Mouse (Mus musculus) 416B (cell line): ENCODE results near the gene Cntn2.
"Not testable (repeated sequence)": the region's sequence is repeated elsewhere in the genome, so short reads cannot be mapped to it uniquely, and the experiment has no call there.

Experiments
- DNase-seq: peaks from one replicate; pipeline ENCODE4 v3.0.0; 2011; ENCODE audit warnings: low read depth

Gene Cntn2

DNA sequence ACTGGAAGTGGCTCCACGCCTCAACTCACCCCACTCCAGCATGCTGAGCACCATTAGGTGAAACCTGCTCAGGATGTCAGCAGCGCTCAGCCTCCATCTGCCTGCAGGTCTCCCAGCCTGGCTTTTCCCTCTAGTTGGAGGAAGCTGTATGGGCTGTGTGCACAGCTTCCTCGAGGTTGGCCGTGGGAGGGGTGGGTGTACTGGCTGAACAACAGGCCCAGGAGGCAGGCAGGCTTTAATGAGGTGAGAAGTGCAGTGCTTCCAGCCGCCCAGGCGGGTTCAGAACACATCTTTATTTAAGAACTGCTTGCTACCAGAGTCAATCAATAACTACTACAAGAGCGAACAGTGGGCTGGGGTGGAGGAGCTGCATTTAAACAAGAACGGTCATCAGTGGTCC lies 31.5 kb downstream of the Cntn2 start:
- no peak for DNase-seq

DNA sequence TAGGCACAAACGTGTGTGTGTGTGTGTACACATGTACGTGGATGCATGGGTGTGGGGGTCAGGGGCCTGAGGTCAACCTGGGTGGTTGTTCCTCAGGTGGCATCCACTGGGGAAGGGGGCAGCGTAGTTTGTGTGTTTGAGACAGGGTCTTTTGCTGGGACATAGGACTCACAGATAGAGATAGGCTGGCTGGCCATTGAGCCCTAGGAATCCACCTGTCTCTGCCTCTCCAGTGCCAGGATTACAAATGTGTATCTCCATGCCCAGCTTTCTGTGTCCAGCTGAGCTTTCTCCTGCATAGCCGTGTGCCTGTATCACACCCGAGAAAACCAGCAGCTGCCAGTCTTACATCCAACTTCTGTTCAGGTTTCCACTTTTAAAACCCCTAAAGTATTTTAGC lies 33.3 kb downstream of the Cntn2 start:
- no peak for DNase-seq

DNA sequence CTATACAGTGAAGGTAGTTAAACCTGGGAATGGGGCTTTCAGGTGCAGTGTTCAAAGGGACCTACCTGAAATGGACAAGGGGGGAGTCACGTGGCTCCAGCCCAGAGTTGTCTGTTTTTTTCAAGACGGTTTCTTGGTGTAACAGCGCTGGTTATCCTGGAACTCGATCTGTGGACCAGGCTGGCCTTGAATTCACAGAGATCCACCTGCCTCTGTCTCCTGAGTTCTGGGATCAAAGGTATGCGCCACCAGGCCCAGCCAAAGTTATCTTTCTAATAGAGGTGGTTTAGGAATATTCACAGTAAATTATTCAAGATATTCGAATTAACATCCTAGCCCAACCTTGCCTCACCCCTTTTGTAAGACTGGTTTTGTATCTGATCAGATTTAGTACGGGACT lies 36.4 kb downstream of the Cntn2 start:
- DNase-seq = no peak

- DNase-seq = no peak
These were observed 37.0 kb downstream of the Cntn2 start, which contains the start of gene Tmem81 for GRCm38 (mm10) chr1:132506058-132506457. Gene Tmem81, plus strand, starts transcription at chr1:132506230.

- no peak for DNase-seq
These were observed 37.9 kb downstream of the Cntn2 start for GRCm38 (mm10) chr1:132505155-132505554.

GRCm38 (mm10) chr1:132500535-132500934 lies 42.5 kb downstream of the Cntn2 start:
- DNase-seq = no peak

DNA sequence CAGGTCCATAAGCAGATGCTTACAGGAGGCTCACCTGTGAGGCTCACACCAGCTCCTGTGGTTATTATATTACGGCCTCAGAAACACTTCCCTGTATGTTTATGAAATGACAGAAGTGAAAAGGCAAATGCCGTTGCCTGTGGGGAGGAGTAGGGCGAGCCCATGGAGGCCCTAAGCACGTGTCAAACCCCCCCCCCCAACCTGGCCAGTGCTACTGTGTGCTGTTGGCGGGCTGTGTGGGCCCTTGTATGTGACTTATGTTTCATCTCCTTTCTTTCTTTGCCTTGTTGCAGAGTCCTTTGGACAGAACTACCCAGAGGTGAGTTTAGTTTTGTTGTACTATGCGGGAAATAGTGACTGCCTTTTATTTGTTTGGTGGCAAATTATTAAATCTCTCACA lies 59.3 kb downstream of the Cntn2 start:
- DNase-seq = no peak

GRCm38 (mm10) chr1:132483234-132483633 lies 59.8 kb downstream of the Cntn2 start:
- DNase-seq = no peak

- peak; percentile 17 for DNase-seq
These were observed 61.4 kb downstream of the Cntn2 start for GRCm38 (mm10) chr1:132481619-132482018.

DNA sequence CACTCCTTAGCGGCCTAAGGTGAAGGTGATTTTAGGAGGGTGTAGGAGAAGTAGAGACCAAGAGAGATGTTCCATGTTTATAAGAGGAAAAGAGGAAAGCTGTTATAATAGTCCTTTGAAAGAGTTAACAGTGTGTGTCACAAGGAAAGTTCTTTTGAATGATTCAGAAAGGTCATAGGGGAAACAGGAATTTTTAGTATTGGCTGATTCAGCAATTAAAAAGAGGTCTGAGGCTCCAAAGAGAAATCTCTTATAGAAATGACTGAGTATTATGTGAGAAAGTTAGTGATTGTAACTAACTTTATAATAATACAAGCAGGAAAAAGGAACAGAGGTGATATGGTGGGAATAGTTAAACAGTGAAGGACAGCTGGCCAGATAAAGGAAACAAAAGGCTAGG lies 63.6 kb downstream of the Cntn2 start:
- DNase-seq = no peak

DNA sequence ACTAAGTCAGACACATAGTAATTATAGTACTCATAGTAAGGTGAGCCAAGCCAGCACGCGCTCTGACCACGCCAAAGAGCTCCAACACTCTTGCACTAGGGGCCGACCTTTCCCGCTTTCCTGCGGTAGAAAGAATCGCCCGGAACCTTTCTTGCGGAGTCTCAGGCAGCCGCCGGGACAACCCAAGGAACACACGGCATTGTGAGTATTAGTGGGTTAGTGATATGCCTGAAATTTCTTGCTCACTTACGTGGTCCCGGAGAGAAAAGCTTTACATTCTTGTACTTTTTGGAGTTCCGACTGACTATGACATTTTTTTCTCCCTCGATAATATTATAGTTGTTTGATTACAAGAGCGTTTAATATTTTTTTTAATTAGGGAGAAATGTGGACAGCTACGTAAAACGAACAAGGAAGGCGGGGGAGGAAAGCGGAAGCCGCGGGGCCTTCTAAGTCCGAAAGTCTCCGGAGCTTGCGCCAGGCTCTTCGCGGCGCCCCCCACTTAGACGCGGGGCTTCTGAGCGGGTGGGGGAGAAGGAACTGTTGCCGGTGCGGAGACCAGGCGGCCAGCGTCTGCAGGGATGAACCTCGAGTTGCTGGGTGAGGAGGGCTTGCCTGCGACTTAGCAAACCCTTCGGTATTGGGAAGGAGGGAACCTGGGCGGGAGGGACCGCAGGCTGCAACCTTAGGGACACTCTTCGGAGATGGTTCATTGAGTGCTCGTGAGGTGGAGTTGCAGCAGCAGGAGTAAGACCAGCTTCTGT lies 65.9 kb downstream of the Cntn2 start, which contains the start of gene Rbbp5:
Gene Rbbp5 (plus strand): TSS at position 438 of the 764 bp plus-strand sequence.
- DNase-seq = peak; percentile 95

DNA sequence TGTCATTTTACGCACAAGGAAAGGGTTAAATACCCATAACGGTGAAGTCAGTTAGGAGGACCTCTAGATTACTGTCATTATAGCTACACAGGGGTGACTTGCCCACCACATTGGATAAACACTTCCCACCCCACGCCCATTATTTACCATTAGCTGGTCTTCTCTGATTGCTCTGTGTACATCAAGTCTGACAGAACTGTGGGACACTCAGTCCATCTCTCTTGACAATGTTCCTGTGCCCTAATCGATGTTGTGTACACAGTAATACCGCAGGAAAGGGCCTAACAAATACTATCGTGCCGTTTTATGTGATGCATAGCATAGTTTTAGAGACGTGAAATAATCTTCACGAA lies 66.5 kb downstream of the Cntn2 start:
- no peak for DNase-seq

DNA sequence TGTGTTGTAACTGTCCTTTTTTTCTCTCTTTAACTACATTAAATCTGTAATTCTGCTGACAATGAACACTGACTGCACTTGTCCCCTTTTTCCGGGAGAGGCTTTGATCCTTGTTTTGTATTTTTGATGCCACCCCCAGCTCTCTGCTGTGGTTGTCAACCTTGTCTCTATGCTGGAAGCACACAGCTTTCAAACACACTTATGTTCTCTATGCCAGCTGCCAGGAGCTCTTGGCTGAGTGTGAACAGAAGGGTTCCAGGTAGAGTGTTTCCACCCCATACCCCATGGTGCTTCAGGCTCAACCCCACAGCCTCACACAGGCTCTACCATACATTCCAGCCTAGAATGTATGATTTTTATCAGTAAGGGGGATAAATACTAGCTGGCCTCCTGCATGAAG lies 68.6 kb downstream of the Cntn2 start:
- DNase-seq = no peak

GRCm38 (mm10) chr1:132472537-132472936 lies 70.5 kb downstream of the Cntn2 start:
- DNase-seq = peak; percentile 56

GRCm38 (mm10) chr1:132471499-132471898 lies 71.6 kb downstream of the Cntn2 start:
- DNase-seq = no peak

GRCm38 (mm10) chr1:132471032-132471431 lies 72.0 kb downstream of the Cntn2 start:
- no peak for DNase-seq

DNA sequence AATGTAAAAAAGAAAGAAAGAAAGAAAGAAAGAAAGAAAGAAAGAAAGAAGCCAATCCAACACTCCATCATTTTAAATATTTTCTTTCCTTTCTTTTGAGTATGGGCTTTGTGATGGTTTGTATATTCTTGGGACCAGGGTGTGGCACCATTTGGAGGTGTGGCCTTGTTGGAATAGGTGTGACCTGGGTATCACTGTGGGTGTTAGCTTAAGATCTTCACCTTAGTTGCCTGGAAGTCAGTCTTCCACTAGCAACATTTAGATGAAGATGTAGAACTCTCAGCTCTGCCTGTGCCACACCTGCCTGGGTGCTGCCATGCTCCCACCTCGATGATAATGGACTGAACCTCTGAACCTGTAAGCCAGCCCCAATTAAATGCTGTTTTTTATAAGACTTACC lies 73.0 kb downstream of the Cntn2 start:
- DNase-seq = not testable (repeated sequence)

GRCm38 (mm10) chr1:132469519-132469918 lies 73.5 kb downstream of the Cntn2 start:
- peak; percentile 21 for DNase-seq

DNA sequence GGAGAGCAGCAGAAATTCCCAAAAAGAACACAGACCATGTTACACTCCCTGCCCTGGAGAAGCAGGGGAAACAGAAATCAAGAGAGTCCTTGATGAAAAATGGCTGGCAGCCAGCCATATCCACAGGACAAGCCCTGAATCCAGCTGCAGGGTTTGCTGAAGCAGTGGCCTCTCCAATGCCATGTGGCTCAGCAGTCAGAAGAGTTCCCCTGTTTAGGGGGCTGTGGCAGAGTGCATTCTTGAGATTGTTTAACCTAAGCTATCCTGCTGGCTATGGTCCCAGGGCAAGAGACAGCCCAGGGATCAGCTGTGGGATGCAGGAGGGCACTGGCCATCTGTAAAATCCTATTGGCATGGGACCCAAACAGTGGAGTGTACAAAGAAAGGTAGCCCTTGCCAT lies 74.1 kb downstream of the Cntn2 start:
- no peak for DNase-seq

- peak; percentile 29 for DNase-seq
These were observed 78.4 kb downstream of the Cntn2 start for GRCm38 (mm10) chr1:132464651-132465050.
